Mouse (Mus musculus) right cerebral cortex, adult 2 months (tissue): ENCODE data around the gene Vgll3.

ENCODE experiments used
- DNase-seq, 2 experiments: peaks; one replicate each; pipeline ENCODE4 v3.0.0; 2021 to 2022; ENCODE audit warnings: low spot score in 2 of 2

The Vgll3 gene

DNA sequence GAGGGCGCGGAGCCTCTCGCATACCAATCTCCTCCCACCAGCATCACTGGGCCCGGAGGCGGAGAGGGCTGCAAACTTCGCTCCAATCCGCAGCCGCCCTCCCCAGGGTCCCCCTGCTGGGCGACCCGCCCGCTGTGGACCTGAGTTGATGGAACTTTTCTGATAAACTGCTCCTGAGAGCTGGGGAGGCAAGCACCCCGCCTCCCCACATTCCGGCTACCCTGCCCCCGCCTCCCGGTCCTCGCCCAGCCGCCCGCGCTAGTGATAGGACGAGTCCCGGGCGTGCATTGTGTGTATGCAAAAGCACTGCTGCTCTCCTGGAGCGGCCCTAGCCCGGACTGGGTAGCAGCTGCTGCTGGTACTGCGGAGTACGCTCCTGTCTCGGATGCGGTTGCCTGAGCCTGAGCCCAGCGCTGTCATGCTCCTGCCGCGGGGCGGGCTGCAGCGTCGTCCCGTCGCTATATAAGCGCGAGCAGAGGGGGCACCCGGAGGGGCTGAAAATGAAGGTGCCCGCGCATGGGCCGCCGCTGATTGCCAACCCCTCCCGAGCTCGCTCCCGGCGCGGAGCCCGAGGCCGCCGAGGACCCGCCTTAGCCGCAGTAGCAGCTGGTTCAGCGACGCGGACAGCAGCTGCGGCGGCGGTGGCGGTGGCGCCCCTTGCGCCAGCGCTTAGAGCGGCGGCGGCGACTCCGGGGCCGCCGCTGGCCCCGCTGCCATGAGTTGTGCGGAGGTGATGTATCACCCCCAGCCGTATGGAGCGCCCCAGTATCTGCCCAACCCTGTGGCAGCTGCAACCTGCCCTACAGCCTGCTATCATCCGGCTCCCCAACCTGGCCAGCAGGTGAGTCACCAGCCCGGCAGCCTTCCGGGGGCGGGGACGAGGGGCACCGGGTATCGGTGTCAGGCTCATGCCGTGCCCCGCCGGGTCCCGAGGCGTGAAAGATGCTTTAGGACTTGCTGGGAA, at the start of gene Vgll3:
Vgll3 (plus strand) TSS at position 340 of the 964 bp plus-strand sequence.
- peak; percentile 41 to 49 for DNase-seq

DNA sequence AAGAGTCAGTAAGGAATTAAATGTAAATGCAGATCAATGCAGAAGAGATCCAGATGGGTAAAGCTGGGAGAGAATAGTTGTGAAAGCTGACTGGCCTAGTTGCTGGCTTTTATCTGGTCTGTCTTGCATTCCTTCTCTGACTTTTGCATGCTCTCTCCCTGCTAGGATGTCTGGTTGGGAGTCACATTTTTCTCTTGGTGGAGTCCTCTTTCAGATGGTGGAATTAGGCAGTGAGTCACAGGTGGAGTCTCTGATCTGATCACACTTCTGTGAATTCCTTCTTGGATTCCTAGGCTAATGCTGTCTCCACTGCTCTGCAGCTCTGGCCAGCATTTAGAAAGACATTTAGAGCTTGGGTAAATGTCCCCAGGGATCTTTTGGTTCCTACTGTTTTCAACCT, 49.1 kb upstream of the Vgll3 start:
- no peak for DNase-seq

DNA sequence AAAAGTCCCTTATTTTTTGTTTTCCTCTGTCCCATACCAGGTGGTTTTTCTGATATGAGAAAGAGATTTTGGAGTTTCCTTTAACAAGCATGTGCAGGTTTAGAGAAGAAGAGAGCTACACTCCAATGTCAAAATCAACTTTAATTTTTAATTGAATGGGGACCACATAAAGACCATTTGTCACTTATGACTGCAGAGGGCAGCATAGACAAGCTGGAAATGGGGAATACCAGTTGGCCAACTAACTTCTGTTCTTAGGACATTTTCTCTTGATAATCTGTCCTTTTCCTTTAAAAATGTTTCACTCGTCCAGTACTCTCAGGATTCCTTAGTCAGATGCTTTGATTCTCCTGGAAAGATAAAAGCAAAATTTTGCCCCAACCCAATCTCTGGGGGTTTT, 29.1 kb upstream of the Vgll3 start:
- DNase-seq: peak; percentile 5 to 32

DNA sequence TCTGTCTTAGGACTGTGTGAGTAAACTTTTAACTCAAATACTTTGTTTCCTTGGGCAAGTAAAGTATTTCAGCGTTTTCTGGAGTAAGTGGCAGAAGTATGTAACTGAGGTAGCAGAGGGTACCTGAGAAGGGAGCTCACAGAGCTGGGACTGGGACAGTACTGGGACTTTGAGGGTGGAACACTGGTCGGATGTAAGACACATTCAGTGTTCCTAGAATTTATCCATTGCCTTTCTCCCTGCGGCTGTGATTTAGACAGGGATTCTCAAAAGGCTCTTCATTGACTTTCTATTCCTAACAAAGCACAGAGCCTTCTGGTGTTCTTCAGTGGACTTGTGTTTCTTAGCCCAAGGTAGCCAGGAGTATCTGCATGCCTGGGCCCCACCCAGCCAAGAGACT, 1.0 kb downstream of the Vgll3 start:
- DNase-seq: peak in 1 of 2 experiments; percentile 8

DNA sequence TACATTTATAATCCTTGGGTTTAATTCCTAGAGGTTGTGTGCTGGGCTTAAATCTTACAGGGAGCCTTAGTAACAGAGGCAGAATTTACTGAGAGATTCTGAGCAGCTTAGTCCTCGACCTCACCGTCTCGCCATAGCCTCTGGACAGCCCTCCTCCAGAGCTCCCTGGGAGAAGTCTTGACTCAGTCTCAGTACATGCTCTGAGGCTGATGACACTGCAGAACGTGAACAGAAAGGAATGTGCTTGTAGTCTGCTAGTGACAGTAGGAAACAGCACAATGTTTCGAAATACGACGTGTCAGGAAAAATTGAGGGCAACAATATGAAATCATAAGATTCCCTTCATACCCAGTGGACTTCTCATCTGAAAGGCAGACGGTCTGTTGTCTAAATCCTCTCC, 3.7 kb downstream of the Vgll3 start:
- DNase-seq: no peak

GRCm38 (mm10) chr16:65820803-65821202, 5.7 kb downstream of the Vgll3 start:
- DNase-seq: no peak

DNA sequence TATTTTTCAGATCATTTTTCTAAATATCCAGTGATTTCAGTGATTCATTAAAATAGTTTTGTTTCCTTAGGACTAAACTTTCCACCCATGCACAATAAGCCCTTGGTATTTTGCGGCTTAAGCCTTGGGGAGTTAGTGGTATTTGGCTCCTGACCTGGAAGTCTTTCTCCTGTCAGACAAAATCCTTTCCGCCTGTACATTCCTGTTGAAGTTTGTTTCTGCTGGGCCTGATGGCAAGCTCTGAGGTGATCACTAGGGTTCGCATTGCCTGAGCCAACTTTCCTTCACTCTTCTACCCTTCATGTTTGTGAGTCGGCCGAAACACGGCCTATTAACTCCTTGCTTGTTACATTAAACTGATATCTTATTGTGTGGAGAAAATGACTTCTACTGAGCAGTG, 8.7 kb downstream of the Vgll3 start:
- DNase-seq: no peak

DNA sequence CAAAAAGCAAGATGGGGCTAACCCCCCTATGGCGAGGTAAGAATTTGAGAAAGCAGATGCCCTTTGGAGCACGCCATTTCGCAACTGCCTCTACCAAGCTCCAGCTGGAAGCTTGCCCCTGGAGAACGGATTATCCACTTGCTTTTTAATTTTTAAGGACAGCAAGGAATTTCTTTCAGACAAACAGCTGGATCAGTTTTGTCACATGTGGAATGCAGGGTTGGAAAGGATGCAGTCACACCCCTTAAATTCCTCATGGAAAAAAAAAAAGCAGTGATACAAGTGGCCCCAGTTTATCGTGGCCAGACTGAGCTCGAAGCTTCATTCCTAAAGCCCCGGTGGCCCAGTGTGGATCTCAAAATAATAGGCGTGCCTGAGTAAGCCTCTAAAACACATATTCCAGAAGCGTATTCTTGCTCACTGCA, 13.1 kb downstream of the Vgll3 start:
- DNase-seq: no peak

DNA sequence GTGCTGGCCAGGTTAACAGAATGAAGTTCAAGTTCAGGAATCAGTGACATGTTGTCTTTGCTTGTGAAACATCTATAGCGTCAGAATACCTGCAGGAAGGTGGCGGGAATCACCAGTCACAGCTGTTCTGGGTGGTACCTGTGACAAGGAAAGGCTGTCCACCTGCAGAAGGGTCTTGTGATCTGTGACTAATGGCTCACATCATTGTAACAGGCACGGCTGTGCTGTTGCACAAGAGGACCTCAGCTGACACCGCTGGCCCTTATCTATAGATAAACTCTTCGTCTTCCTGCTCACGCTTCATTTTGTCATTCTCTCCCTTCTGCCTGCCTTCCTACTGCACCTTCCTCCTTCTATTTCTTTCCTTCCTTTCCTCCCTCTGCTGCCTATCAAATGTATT, 14.0 kb downstream of the Vgll3 start:
- DNase-seq: no peak

DNA sequence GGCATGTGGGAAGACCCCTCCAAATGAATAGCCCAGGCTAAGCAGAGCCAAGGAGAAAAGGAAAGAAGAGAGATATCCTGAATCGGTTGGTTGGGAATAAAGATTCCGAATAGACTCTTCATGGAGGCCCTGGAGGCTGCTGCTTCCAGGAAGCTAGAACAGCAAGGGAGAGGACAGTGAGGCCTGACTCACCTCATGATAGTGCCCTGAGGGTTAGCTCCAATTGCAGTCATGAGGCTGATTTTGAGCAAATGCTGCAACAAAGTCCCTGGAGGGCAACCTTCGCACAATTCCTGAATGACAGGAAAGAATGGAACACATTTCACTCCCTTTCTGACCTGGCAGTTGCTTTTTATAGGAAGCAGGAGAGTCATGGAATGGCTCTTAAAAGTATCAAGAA, 19.7 kb downstream of the Vgll3 start:
- no peak for DNase-seq

- DNase-seq: no peak
These were observed 35.1 kb downstream of the Vgll3 start for GRCm38 (mm10) chr16:65850126-65850525.

- DNase-seq: no peak
These were observed 49.4 kb downstream of the Vgll3 start for GRCm38 (mm10) chr16:65864471-65864870.

DNA sequence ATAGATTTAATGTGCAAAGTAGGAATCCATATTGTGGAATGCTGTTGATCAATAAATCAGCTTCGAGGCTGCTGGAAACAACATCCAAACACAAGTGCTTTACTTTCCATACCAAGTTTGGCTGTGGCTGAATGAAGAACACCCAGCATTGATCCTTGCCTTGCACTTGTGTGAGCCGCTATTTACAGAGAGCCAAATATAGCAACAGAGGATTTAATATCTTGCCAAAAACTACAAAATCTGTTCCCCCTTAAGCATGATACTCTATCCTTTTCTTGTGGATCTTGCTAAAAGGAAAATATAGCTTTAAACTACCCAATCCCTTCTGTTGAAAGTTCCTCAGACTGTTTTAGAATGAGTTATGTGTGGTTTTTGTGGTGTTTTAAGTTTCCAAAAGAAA, 52.9 kb downstream of the Vgll3 start:
- no peak for DNase-seq

DNA sequence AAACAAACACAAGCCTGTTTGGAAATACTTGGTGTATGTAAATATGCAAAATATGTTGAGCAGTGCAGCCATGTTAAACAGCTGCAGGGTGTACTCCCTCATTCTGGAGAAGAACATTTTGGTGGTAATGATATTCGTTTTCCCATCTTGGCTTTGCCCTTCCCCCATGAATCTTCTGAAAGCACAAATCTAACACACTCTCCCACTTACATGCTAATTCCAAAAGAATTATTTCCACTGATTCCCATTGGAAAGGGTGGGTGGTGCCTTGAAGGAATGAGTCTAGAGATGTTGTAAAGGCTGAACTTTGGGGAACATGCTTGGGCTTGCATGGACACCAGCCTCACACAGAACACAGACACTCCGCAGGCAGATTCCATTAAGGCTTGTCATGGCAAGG, 53.9 kb downstream of the Vgll3 start:
- no peak for DNase-seq

DNA sequence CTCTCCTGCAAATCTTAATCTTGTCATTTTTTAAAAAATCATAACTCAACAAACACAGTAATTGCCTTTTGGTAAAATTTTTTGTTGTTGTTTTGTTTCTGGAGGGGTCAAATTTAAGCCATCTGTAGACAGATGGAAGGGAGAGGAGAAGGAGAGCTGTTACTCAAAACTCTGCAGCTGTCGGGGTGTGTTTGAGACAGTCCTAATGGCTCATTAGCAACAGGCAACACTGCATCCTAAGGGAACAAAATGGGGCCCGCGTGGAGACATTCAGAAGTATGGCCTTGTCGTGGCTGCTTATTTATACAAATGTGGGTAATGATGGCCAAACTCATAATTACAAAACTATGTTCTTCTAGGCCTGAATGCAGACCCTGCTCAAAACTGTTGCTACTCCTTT, 73.9 kb downstream of the Vgll3 start:
- DNase-seq: no peak
